Mouse (Mus musculus): ENCODE results near the gene Nid2. TPM values are rescaled to one million over a fixed set of nuclear protein-coding genes. Genes with fewer than 3 reads are reported as not detected.

Gene Nid2
- total and polyA plus RNA-seq, 3 experiments = not detected

- H3K9me3 ChIP-seq (replicated peaks; ENCODE audit: insufficient read depth, low read length) = no peaks in the 10 kb centered on the region
- TF ChIP-seq CHD2 (IDR thresholded peaks at IDR 0.05; ENCODE audit: low read length) (no peak), HCFC1 (IDR thresholded peaks at IDR 0.05; ENCODE audit: low read depth, low read length) (no peak), ZMIZ1 (IDR thresholded peaks at IDR 0.05; ENCODE audit: low read depth, low read length) (no peak), CTCF (IDR thresholded peaks at IDR 0.05 in 2 of 3, conservative IDR thresholded peaks at IDR 0.05 in 1 of 3; ENCODE audit: control insufficient read depth in 1 of 3, insufficient read depth in 1 of 3, low read depth in 2 of 3, low read length in 3 of 3, poor library complexity in 1 of 3, severe bottlenecking in 1 of 3) (no peak), NELFE (IDR thresholded peaks at IDR 0.05; ENCODE audit: low read depth, low read length) (no peak), UBTF (IDR thresholded peaks at IDR 0.05; ENCODE audit: borderline replicate concordance, insufficient read depth, low read depth, low read length) (no peak), TBP (IDR thresholded peaks at IDR 0.05; ENCODE audit: low read depth, low read length) (no peak), ELF1 (IDR thresholded peaks at IDR 0.05; ENCODE audit: low read depth, low read length) (no peak), JUND (IDR thresholded peaks at IDR 0.05; ENCODE audit: low read depth, low read length) (no peak), POLR2AphosphoS2 (IDR thresholded peaks at IDR 0.05; ENCODE audit: low read length) (no peak), USF2 (IDR thresholded peaks at IDR 0.05; ENCODE audit: borderline replicate concordance in 1 of 2, insufficient read depth in 1 of 2, low read depth in 1 of 2, low read length in 2 of 2) (no peak), TCF12 (IDR thresholded peaks at IDR 0.05; ENCODE audit: low read depth, low read length) (no peak), SIN3A (IDR thresholded peaks at IDR 0.05; ENCODE audit: low read length) (no peak), KAT2A (conservative IDR thresholded peaks at IDR 0.05; ENCODE audit: low read depth, low read length) (no peak), GABPA (IDR thresholded peaks at IDR 0.05; ENCODE audit: low read depth, low read length) (no peak), EP300 (IDR thresholded peaks at IDR 0.05; ENCODE audit: low read depth in 1 of 2, low read length in 2 of 2) (no peak), NRF1 (IDR thresholded peaks at IDR 0.05; ENCODE audit: insufficient read depth, low read depth, low read length, poor library complexity, severe bottlenecking) (no peak), MAZ (IDR thresholded peaks at IDR 0.05; ENCODE audit: low read depth, low read length) (no peak), ETS1 (IDR thresholded peaks at IDR 0.05; ENCODE audit: low read depth, low read length) (no peak)
- H3K4me3 ChIP-seq (ENCODE audit: control insufficient read depth in 1 of 2, insufficient read depth in 1 of 2, low read depth in 2 of 2, low read length in 2 of 2) = no peak overlapping the region
- no peaks in the 10 kb centered on the region; a peak in 1 of 4 replicates for H3K36me3 ChIP-seq (ENCODE audit: control insufficient read depth in 1 of 2, insufficient read depth in 2 of 2, low read length in 2 of 2)
- no peaks in the 10 kb centered on the region for H3K79me2 ChIP-seq (ENCODE audit: control insufficient read depth, insufficient read depth, low read length, poor library complexity)
- no peak overlapping the region for H3K9ac ChIP-seq (ENCODE audit: control insufficient read depth, low read depth, low read length, poor library complexity, severe bottlenecking)
- H3K4me1 ChIP-seq (ENCODE audit: control insufficient read depth in 1 of 2, insufficient read depth in 2 of 2, low read length in 2 of 2) = no peaks in the 10 kb centered on the region
- no peak for DNase-seq (ENCODE audit: low read depth, low spot score)
- H3K27ac ChIP-seq (ENCODE audit: control insufficient read depth, low read depth, low read length) = no peak overlapping the region
- H3K27me3 ChIP-seq (ENCODE audit: control insufficient read depth in 1 of 2, insufficient read depth in 2 of 2, low read length in 2 of 2) = no peaks in the 10 kb centered on the region
Observed at GRCm38 (mm10) chr14:19760721-19761120, 9.7 kb downstream of the Nid2 start.

GRCm38 (mm10) chr14:19762014-19762413 is 10.9 kb downstream of the Nid2 start:
- H3K27ac ChIP-seq (ENCODE audit: control insufficient read depth, low read depth, low read length) = no peak overlapping the region
- H3K79me2 ChIP-seq (ENCODE audit: control insufficient read depth, insufficient read depth, low read length, poor library complexity) = no peaks in the 10 kb centered on the region
- H3K4me3 ChIP-seq (ENCODE audit: control insufficient read depth in 1 of 2, insufficient read depth in 1 of 2, low read depth in 2 of 2, low read length in 2 of 2) = no peak overlapping the region
- H3K9ac ChIP-seq (ENCODE audit: control insufficient read depth, low read depth, low read length, poor library complexity, severe bottlenecking) = no peak overlapping the region
- DNase-seq (ENCODE audit: low read depth, low spot score) = no peak
- H3K36me3 ChIP-seq (ENCODE audit: control insufficient read depth in 1 of 2, insufficient read depth in 2 of 2, low read length in 2 of 2) = no peaks in the 10 kb centered on the region; a peak in 1 of 4 replicates
- H3K4me1 ChIP-seq (ENCODE audit: control insufficient read depth in 1 of 2, insufficient read depth in 2 of 2, low read length in 2 of 2) = no peaks in the 10 kb centered on the region
- no peaks in the 10 kb centered on the region for H3K9me3 ChIP-seq (replicated peaks; ENCODE audit: insufficient read depth, low read length)
- TF ChIP-seq ETS1 (IDR thresholded peaks at IDR 0.05; ENCODE audit: low read depth, low read length) (no peak), ZMIZ1 (IDR thresholded peaks at IDR 0.05; ENCODE audit: low read depth, low read length) (no peak), POLR2AphosphoS2 (IDR thresholded peaks at IDR 0.05; ENCODE audit: low read length) (no peak), POLR2AphosphoS5 (IDR thresholded peaks at IDR 0.05; ENCODE audit: borderline replicate concordance, low read depth, low read length) (no peak), CHD2 (IDR thresholded peaks at IDR 0.05; ENCODE audit: low read length) (no peak), UBTF (IDR thresholded peaks at IDR 0.05; ENCODE audit: borderline replicate concordance, insufficient read depth, low read depth, low read length) (no peak), MAX (IDR thresholded peaks at IDR 0.05; ENCODE audit: low read length) (no peak)
- H3K27me3 ChIP-seq (ENCODE audit: control insufficient read depth in 1 of 2, insufficient read depth in 2 of 2, low read length in 2 of 2) = no peaks in the 10 kb centered on the region

All from MEL (cell line).